Mouse (Mus musculus) bone marrow, adult 2 months (tissue): ENCODE measurements around the gene Pla2g4e.

Experiments used
- CTCF ChIP-seq: fragments of 200-500 bp; IDR thresholded peaks from 2 replicates; pipeline ENCODE4 v1.5.1; 2011; ENCODE audit warnings: low read length, control low read depth; ENCODE audit not compliant: control insufficient read depth, insufficient read depth
- POLR2A ChIP-seq: fragments of 200-500 bp; IDR thresholded peaks from 2 replicates; pipeline ENCODE4 v1.6.1; 2011; ENCODE audit warnings: low read depth, mild to moderate bottlenecking, control low read depth, low read length, borderline replicate concordance; ENCODE audit not compliant: control insufficient read depth

DNA sequence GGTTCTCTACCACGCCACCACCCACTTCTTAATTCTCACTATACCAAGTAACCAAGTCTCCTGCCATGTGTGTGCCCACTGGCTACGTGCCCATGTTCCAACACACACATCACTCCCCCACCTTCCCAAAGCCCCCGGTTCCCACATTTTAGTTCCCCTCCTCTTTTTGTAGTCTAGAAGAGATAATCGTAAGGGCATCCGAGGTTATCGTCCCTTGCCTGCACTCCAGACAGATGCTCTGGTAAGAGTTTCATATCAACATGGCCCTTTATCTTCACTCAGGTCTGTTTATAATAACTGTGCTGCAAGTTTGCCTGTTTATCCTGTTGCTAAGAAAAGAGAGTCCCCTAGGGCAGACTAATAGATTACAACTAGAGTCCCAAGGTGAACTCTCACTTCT is 127.8 kb downstream of the Pla2g4e start:
- TF ChIP-seq POLR2A, result no peak
- no peak for TF ChIP-seq CTCF
